Mouse (Mus musculus) cerebellum, postnatal 25 days (tissue): ENCODE results near the gene Sectm1a.
A peak's percentile ranks its signal among the peaks of the same experiment; 100 is the strongest.
"Not testable (repeated sequence)": the region's sequence is repeated elsewhere in the genome, so short reads cannot be mapped to it uniquely, and the experiment has no call there.

Source experiments
- DNase-seq, 2 experiments: peaks; one replicate each; pipeline ENCODE4 v3.0.0; 2021; ENCODE audit warnings: mixed read lengths in 2 of 2

Gene Sectm1a

DNA sequence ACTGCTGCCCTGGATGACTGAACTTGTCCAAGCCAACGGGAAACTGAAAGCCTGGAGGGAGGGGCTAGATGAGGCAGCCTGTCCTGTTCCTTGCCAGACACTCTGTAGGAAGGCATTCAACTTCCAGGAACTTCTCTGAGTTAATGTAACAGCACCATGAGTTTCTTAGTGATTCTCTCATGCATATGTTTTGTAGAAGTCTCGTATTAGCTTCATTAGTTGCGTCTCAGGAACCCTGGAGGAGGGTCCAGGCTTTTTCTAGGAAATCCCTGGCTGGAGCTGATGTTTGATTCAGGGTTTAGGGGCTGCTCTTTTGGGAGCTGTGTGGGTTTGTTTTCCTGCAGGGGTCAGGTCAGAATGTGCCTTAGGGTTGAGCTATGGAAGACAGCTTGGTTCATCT is at the start of gene Sectm1a:
Gene Sectm1a, minus strand, starts transcription at position 101 of the 400 bp plus-strand sequence.
- no peak for DNase-seq

DNA sequence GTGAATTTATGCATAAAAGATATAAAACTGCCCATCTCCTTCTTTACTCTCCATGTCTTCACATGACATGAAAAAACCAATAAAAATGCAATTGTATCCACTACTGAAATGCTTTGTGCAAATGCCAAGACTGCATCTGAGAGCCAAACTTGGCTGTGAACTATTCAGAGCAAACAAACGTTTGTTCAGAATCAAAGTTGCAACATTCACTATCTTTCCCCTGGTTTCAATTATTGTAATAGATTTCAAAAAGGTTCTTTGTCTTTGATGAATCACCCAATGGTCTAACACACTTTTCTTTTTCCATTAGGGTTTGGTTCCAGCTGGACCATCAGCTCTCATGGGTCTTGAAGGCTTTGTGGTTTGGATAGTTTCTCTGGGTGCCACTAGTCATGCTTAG is 48.6 kb upstream of the Sectm1a start:
- DNase-seq = no peak

DNA sequence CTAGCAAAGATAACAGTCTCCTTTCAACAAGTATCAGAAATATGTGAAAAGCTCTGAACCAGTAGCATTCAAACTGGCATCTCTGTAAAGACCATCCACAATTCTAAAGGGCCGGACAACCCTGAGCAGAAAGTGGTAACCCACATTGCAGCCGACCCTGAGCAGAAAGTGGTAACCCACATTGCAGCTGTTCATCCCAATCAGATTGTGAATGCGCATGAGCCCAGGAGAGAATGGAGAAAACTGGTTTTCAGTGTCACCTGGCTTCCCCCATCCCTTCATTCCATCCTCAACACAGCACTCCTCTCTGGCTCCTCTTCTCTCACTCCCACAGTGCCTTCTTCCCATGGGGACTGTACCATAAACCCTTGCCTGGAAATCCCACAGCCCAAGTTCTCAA is 46.4 kb upstream of the Sectm1a start:
- DNase-seq = no peak

DNA sequence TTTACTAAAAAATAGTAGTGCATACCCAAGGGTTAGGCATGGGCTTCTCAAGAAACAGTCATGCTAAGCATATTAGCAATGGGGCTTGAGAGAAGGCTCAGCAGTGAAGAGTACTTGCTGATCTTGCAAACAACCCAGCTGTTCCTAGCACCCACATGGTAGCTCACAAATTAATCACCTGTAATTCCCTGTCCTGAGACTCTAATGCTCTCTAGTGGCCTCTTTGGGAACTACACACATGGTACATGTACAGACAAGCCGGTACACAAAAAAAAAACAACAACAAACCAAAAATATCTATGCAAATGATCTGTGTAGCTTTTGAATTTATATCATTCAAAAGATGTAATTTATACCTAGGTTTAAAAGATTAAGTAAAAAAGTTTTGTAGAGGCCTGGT is 45.4 kb upstream of the Sectm1a start:
- DNase-seq = no peak

GRCm38 (mm10) chr11:121125522-121126172 is 44.6 kb upstream of the Sectm1a start:
- DNase-seq = no peak

- DNase-seq = no peak
Observed at GRCm38 (mm10) chr11:121123438-121123837, 42.4 kb upstream of the Sectm1a start.

DNA sequence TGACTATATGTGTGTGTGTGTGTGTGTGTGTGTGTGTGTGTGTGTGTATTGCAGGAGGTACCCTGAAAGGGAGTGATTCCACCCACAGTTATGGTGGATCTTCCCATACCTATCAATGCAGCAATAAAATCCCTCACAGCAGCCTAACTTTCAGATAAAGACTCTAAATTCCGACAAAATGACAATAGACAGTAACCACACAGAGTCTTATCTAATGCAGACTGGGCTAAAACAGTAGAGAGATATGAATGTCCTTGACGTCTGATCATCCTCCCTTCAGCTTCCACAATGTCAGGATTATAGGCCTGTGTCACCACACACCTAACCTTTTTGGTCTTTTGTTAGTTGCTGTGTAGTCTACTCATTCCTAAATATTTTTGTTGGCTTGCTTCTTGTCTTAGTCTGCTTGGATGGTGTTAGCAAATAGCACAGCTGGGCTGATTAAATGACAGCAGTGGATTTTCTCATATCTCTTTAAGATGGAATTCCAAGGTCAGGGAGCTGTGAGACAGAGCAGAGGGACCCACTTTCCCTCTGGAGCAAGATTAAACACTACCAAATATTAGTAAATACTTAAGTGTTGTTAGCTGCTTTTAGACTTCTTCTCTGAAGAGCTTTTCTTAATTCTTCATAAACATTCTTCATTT is 41.1 kb upstream of the Sectm1a start:
- no peak for DNase-seq

GRCm38 (mm10) chr11:121121151-121121550 is 40.1 kb upstream of the Sectm1a start:
- no peak for DNase-seq

- DNase-seq = no peak
Observed at GRCm38 (mm10) chr11:121118577-121118976, 37.6 kb upstream of the Sectm1a start, which contains the start of gene Tex19.2. Tex19.2 (minus strand) TSS chr11:121118677.

DNA sequence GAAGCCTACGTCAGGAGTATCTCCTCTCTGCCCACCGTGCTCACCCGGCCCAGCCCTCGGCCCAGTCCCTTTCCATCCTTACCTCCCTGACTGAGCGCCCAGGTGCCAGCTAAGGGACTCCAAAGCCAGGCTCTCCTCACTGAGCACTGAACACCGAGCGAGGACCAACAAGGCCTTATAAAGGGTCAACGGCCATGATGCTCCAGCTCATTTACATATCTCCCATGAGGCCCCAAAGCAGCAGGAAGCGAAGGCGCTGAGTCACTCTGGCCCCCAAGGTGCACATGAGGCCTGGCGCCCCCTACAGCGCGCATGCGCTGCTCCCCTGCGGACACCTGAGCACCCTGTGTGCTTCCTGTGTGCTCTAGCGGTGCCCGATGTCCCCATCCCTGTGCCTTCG is 37.1 kb upstream of the Sectm1a start:
- no peak for DNase-seq

DNA sequence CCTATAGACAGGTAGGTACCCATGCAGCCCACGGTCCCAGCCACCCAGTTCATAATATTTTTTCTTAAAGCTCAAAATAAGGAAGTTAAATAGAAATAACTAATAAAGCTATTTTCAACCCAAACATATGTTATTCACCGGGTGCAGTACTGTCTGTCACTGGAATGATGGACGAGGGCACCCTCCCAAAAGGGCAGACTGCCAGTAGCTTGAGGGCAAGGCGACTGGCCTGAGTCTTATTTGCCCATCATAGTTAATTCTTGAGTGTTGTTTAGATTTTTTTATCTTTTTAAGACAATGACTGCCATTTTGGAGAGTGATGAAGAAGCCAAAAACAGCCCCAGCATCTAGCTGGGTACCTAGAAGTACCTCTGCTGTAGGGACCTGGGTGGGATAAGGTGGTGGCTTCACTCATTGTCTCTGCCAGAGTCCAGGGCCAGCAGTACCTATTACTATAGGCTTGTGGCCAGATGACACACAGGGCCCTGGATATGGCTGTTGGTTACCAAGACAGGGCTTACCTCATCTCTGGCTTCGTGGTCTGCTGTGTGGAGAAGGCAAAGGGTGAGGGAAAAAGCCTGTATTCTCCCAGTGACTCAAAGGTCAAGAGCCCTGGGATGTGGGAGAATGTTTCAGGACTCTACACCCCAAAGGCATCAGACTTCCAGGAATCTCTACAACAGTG is 31.2 kb upstream of the Sectm1a start:
- peak; percentile 70 to 83 for DNase-seq

DNA sequence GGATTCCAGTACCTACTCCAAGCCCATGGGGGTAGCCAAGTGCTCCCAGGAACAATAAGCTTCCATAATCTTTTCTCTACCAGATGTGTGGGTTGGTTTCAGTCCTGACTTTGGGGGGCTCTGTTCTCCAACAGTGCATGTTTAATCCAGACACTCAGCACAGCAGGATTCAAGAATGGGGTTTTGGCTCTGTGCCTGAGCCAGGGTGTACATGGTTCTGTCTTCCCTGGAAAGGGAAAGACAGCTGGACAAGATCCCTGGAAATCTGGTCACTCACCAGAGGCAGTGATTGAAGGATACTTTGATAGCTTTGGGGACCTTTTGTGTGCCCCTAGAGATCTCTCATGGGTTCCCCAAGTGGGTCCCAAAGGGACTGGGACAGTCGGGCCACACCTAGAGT is 30.6 kb upstream of the Sectm1a start:
- no peak for DNase-seq

DNA sequence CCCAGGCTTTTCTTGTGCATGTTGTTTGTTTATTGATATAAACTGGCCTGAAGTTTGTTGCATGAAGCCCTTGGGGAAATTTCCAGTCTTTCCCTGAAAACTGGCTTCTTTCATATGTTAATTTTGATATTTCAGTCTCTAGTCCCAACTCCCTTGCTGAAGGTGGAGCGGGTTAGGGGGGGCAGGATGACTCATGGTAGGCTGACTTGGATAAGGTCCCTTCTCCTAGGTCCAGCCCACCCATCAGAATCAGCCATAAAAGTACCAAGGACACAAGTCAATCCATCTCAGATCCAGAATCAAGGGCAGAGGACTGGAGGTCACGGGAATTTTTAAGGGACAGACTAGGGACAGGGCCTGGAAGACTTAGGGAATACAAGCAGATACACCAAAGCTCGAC is 30.0 kb upstream of the Sectm1a start:
- DNase-seq = no peak

GRCm38 (mm10) chr11:121109986-121110385 is 29.0 kb upstream of the Sectm1a start:
- DNase-seq = peak; percentile 34 to 48

DNA sequence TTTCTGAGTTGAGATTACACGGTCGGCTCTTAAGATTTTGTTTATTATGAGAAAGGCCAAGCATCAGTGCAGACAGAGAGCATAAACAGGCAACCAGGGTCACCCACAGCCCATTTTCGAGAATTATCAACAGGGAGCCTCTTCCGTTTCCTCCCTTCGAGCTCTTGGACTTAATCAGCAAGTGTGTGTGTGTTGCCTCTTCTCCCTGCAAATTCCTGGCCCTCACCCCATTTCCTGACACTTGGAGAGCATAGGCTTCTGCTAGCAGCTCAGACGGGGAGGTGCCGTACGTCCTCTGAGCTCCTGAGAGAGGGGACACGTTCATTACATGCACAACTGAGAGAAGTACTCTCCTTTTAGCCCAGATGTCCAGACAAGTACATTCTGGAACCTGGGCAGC is 27.0 kb upstream of the Sectm1a start:
- no peak for DNase-seq

- not testable (repeated sequence) for DNase-seq
Observed at GRCm38 (mm10) chr11:121107242-121107641, 26.2 kb upstream of the Sectm1a start.

- DNase-seq = no peak
Observed at GRCm38 (mm10) chr11:121101124-121101805, 20.2 kb upstream of the Sectm1a start.

DNA sequence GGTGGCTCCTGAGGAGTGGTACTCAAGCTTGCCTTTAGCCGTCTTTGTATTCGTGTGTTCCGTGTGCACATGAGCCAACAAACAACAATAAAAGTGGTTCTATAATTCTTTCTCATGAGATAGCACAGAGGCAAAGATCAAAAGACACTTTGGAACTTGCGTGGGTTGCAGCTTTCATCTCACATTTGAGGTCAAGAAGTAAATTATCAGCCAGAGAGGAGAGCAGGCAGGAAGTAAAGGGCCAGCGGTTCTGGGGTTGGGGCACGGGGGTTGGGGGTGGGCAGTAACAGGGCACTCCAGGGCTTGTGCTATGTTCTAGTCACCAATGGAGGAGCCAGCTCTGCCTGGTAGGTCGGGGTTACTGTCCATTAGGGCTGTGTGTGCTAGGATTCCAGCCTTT is 19.7 kb upstream of the Sectm1a start:
- DNase-seq = no peak

DNA sequence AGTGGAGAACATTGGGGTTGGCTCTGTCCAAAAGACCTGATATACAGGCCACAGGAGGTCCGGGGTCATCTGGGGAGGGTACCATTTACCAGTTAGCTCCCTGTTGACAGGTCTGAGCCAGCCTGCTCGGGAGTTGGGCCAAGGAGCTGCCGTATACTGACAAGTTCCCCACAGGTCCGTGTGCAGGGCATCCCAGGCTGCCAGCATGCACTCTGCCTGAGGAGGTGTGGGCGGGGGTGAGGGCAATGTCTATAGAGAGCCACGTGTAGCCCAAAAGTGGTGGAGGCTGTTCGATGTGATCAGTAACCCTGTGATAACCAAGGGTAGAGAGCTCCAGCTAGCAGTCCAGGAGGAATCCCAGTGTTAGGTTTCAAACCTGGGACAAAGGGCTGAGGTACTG is 18.7 kb upstream of the Sectm1a start:
- no peak for DNase-seq

DNA sequence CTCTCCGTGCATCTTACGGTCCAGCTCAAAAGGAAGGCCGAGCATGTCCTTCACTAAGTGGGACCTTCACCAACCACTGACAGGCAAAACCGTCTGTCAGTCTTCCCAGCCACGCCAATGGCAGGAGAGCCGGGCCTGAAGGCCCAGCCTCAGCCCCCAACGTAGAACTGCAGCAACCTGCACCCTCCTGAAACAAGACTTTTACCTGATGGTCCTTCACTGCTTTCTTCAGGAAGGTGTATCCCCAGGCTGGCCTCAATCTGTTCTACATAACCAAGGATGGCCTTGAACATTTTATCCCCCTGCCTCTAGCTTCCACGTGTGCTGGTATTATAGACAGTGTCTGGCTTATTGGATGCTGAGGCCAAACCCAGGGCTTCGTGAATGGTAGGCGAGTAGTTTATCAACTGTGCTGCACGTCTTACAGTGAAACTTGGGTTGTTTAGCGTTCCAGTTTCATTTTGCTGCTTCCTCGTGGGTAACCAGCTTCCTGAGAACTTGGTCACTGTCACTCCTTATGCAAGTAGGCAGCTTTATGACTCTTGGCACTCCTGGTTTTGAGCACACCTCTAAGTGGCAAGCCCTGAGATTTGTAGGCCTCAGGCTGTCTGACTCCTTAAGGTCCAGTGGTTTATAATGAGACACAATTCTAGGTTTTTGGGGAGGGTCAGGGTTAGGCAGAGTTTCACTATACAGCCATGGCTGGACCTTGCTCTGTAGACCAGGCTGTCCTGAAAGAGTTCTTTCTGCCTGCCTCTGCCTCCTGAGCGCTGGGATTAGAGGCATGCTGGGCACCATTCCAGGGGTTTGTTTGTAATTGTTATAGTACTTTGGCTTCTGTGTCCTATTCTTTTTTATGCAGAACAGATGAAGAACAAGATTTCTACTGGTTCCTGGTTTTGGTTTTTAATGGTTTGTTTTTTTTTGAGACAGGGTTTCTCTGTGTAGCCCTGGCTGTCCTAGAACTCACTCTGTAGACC is 11.9 kb upstream of the Sectm1a start:
- no peak for DNase-seq

- no peak for DNase-seq
Observed at GRCm38 (mm10) chr11:121090943-121091342, 9.9 kb upstream of the Sectm1a start.
